Mouse (Mus musculus) liver, postnatal 0 days (tissue): ENCODE results near the gene Ddx20.

Experiments
- CTCF ChIP-seq: sonication (generic); IDR thresholded peaks from 2 replicates; pipeline ENCODE4 v1.5.1; 2016; ENCODE audit warnings: antibody characterized with exemption, low read depth
- EP300 ChIP-seq: IDR thresholded peaks from 2 replicates; pipeline ENCODE4 v1.6.1; 2016; ENCODE audit warnings: antibody characterized with exemption, low read depth, mild to moderate bottlenecking

GRCm38 (mm10) chr3:105714091-105714819 lies 26.9 kb upstream of the Ddx20 start:
- TF ChIP-seq EP300 (no peak), CTCF (no peak)
